Mouse (Mus musculus) hindbrain, embryonic 11.5 days (tissue): ENCODE data around the gene Rpa2. TPM values are rescaled to one million over a fixed set of nuclear protein-coding genes. Genes with fewer than 3 reads are reported as not detected.
"Not testable (repeated sequence)": the region's sequence is repeated elsewhere in the genome, so short reads cannot be mapped to it uniquely, and the experiment has no call there.

Source experiments
- ATAC-seq: fragments of 200-750 bp; cut with Nextera tagmentation; 2 replicates; pipeline ENCODE4 v1.8.0; 2017; ENCODE audit warnings: mild to moderate bottlenecking, moderate TSS enrichment, moderate library complexity; ENCODE audit not compliant: low FRiP score
- DNase-seq: peaks from one replicate; pipeline ENCODE4 v3.0.0-alpha.2; 2015; ENCODE audit warnings: low spot score
- H3K27ac ChIP-seq: fragments of 300-500 bp; sonication (generic); 2 replicates; pipeline ENCODE4 v1.5.1; 2014; ENCODE audit warnings: mild to moderate bottlenecking, low read depth, low read length
- H3K27me3 ChIP-seq: fragments of 300-500 bp; sonication (generic); 2 replicates; pipeline ENCODE4 v1.6.1; 2014; ENCODE audit warnings: mild to moderate bottlenecking, low read length, moderate library complexity, mixed read lengths; ENCODE audit not compliant: control insufficient read depth, insufficient read depth
- H3K36me3 ChIP-seq: fragments of 300-500 bp; sonication (generic); 2 replicates; pipeline ENCODE4 v1.6.1; 2014; ENCODE audit warnings: mild to moderate bottlenecking, low read length, moderate library complexity, mixed read lengths; ENCODE audit not compliant: control insufficient read depth, insufficient read depth
- H3K4me1 ChIP-seq: fragments of 300-500 bp; sonication (generic); replicated peaks from 2 replicates; pipeline ENCODE4 v1.6.1; 2014; ENCODE audit warnings: low read length, mixed read lengths; ENCODE audit not compliant: control insufficient read depth, insufficient read depth
- H3K4me2 ChIP-seq: fragments of 300-500 bp; sonication (generic); replicated peaks from 2 replicates; pipeline ENCODE4 v1.6.1; 2014; ENCODE audit warnings: mild to moderate bottlenecking, low read depth, low read length
- H3K4me3 ChIP-seq: fragments of 300-500 bp; sonication (generic); 2 replicates; pipeline ENCODE4 v1.5.1; 2014; ENCODE audit warnings: low read depth, low read length
- H3K9ac ChIP-seq: fragments of 300-500 bp; sonication (generic); 2 replicates; pipeline ENCODE4 v1.6.1; 2014; ENCODE audit warnings: low read depth, low read length
- H3K9me3 ChIP-seq: fragments of 300-500 bp; sonication (generic); 2 replicates; pipeline ENCODE4 v1.6.1; 2016; ENCODE audit warnings: low read length; ENCODE audit not compliant: control insufficient read depth
- WGBS: fragments of 180-500 bp; shearing (Covaris S2); extraction: QIAGEN DNeasy Blood & Tissue Kit; methylation state at CpG from one replicate; pipeline ENCODE4 v1.1.7; 2014; 5-methylcytosine and 5-hydroxymethylcytosine counted together
- polyA plus RNA-seq: library from polyadenylated mRNA; unstranded; fragments of >200 nt; fragmentation: Nextera tagmentation; extraction: Ambion mirVana; gene quantifications from 2 replicates; pipeline ENCODE4 v1.2.1, GENCODE M21; 2014

Rpa2 gene
- polyA plus RNA-seq, 1 experiment from 2014 or later, result 121 TPM

GRCm38 (mm10) chr4:132780288-132780687 is 12.2 kb downstream of the Rpa2 start:
- Histone ChIP-seq H3K4me3 (no peak overlapping the region), H3K9ac (no peak overlapping the region), H3K36me3 (peaks cover 18% of the 10 kb centered on the region; the same call in 1 of the 2 replicates), H3K4me2 (no peak overlapping the region), H3K27me3 (no peaks in the 10 kb centered on the region), H3K4me1 (no peaks in the 10 kb centered on the region), H3K9me3 (no peaks in the 10 kb centered on the region), H3K27ac (no peak overlapping the region)
- DNase-seq, result no peak
- no peak for ATAC-seq
- WGBS, result 83% methylated on average over 4 of the region's 4 CpGs

GRCm38 (mm10) chr4:132783732-132784131 is 15.6 kb downstream of the Rpa2 start:
- ATAC-seq (no peak), DNase-seq (no peak)
- Histone ChIP-seq H3K27ac (no peak overlapping the region), H3K36me3 (0 out of 2 replicates have a peak, but pooled peaks cover 3% of the 10 kb centered on the region), H3K9ac (no peak overlapping the region), H3K4me1 (no peaks in the 10 kb centered on the region), H3K4me3 (no peak overlapping the region), H3K9me3 (no peaks in the 10 kb centered on the region), H3K4me2 (no peak overlapping the region), H3K27me3 (no peaks in the 10 kb centered on the region)
- 93% methylated on average over 2 of the region's 2 CpGs for WGBS

GRCm38 (mm10) chr4:132785228-132785627 is 17.1 kb downstream of the Rpa2 start:
- Histone ChIP-seq H3K4me3 (no peak overlapping the region), H3K4me1 (no peaks in the 10 kb centered on the region), H3K27me3 (no peaks in the 10 kb centered on the region), H3K36me3 (no peaks in the 10 kb centered on the region), H3K9me3 (no peaks in the 10 kb centered on the region), H3K4me2 (no peak overlapping the region), H3K9ac (no peak overlapping the region), H3K27ac (no peak overlapping the region)
- ATAC-seq, result no peak
- DNase-seq, result no peak
- WGBS, result 86% methylated on average over 13 of the region's 13 CpGs

DNA sequence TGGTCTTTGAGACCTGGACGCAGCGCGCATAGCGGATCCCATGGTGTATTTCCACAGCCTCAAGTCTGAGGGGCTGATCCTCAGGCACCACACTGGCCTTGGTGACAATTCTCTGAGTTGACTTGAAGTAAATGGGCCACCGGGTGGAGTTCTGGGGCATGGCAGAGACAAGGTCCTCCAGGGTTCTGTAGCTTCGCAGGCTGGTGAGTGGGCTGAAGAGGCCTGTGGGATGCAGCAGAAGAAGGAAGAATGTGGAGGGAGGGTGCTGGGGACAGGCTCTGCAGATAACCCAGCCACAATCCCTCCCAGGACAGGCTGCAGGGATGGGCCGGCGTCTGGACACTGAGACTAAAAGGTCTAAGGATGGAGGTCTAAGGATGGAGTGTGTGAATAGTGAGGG is 21.6 kb downstream of the Rpa2 start:
- no peak overlapping the region for H3K9ac ChIP-seq
- H3K4me2 ChIP-seq, result no peak overlapping the region
- no peaks in the 10 kb centered on the region for H3K4me1 ChIP-seq
- ATAC-seq, result no peak
- no peak overlapping the region for H3K4me3 ChIP-seq
- no peaks in the 10 kb centered on the region for H3K9me3 ChIP-seq
- 87% methylated on average over 8 of the region's 8 CpGs for WGBS
- no peaks in the 10 kb centered on the region for H3K36me3 ChIP-seq
- no peak overlapping the region for H3K27ac ChIP-seq
- H3K27me3 ChIP-seq, result 0 out of 2 replicates have a peak, but pooled peaks cover 2% of the 10 kb centered on the region
- no peak for DNase-seq

- not testable (repeated sequence) for H3K9ac ChIP-seq, DNase-seq, H3K4me2 ChIP-seq, H3K4me1 ChIP-seq, H3K4me3 ChIP-seq, H3K9me3 ChIP-seq, ATAC-seq, H3K27ac ChIP-seq, H3K36me3 ChIP-seq
- 93% methylated on average over 8 of the region's 9 CpGs for WGBS
- peaks cover 12% of the 10 kb centered on the region; the same call in 1 of the 2 replicates for H3K27me3 ChIP-seq
Measured at GRCm38 (mm10) chr4:132793322-132794004, 25.3 kb downstream of the Rpa2 start.

DNA sequence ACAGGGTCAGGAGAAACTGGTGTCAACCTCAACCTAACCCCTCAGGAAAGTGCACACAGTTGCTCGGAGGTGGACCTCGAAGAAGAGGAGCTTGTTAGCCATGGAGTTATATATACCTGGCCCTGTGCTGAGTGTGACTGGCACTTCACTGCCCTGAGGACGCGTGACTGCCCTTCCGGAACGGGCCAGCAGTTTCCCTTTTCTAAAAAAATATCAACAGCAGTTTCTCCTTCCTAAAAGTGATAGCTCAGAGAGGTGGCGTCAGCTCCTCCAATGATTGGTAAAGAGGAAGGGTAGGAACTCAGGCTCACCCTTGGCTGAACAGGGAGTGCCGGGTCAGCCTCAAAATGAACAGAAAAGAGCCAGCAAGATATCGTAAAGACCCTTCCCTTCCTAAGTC is 25.9 kb downstream of the Rpa2 start:
- WGBS, result 59% methylated on average over 9 of the region's 9 CpGs
- no peak for ATAC-seq

DNA sequence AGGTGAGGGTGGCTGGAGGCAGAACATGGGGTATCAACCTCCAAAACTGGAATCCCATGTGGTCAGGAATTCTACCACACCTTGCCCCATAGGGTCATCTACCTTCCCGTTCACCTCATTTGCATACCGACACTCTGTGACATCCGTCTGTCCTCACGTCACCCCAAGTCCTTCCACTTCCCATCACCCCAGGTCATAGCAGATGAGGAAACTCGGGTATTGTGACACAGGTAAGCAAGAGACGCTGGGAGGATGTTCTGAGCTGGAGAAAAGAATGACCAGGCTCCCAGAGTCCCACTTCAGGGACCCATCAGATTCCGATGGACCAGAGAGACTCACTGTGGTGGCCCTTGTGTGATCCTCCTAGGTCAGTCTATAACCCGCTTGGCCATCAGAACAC is 26.6 kb downstream of the Rpa2 start:
- Histone ChIP-seq H3K4me1 (no peaks in the 10 kb centered on the region), H3K9me3 (no peaks in the 10 kb centered on the region), H3K27ac (no peak overlapping the region), H3K4me3 (no peak overlapping the region), H3K27me3 (peaks cover 12% of the 10 kb centered on the region; the same call in 1 of the 2 replicates), H3K4me2 (no peak overlapping the region), H3K9ac (no peak overlapping the region), H3K36me3 (no peaks in the 10 kb centered on the region)
- ATAC-seq (no peak), DNase-seq (no peak)
- WGBS, result 72% methylated on average over 8 of the region's 8 CpGs

More for the DNA sequence above, 25.9 kb downstream of the Rpa2 start:
- Histone ChIP-seq H3K36me3 (no peaks in the 10 kb centered on the region), H3K9ac (no peak overlapping the region), H3K9me3 (no peaks in the 10 kb centered on the region), H3K27ac (no peak overlapping the region), H3K4me3 (no peak overlapping the region), H3K27me3 (peaks cover 12% of the 10 kb centered on the region; the same call in 1 of the 2 replicates), H3K4me2 (no peak overlapping the region), H3K4me1 (no peaks in the 10 kb centered on the region)
- no peak for DNase-seq

GRCm38 (mm10) chr4:132795171-132795570 is 27.0 kb downstream of the Rpa2 start:
- Histone ChIP-seq H3K27me3 (peaks cover 12% of the 10 kb centered on the region; the same call in 1 of the 2 replicates), H3K9ac (no peak overlapping the region), H3K4me2 (no peak overlapping the region), H3K4me1 (no peaks in the 10 kb centered on the region), H3K27ac (no peak overlapping the region), H3K36me3 (no peaks in the 10 kb centered on the region), H3K9me3 (no peaks in the 10 kb centered on the region), H3K4me3 (no peak overlapping the region)
- WGBS, result 55% methylated on average over 7 of the region's 7 CpGs
- no peak for DNase-seq
- no peak for ATAC-seq
